Mouse (Mus musculus) ovary, adult 10 weeks (tissue): ENCODE measurements around the gene Atn1. TPM values are rescaled to one million over a fixed set of nuclear protein-coding genes. Genes with fewer than 3 reads are reported as not detected.

Experiments used
- polyA plus RNA-seq: library from polyadenylated mRNA; stranded (reverse); fragments of 350-450 nt; fragmentation: Illumina TruSeq; extraction: RNeasy Lipid Tissue Mini Kit (QIAGEN cat#74804); gene quantifications from one replicate; pipeline ENCODE4 v1.2.3, GENCODE M21; 2014

Gene Atn1
- polyA plus RNA-seq, result 0.66 TPM

DNA sequence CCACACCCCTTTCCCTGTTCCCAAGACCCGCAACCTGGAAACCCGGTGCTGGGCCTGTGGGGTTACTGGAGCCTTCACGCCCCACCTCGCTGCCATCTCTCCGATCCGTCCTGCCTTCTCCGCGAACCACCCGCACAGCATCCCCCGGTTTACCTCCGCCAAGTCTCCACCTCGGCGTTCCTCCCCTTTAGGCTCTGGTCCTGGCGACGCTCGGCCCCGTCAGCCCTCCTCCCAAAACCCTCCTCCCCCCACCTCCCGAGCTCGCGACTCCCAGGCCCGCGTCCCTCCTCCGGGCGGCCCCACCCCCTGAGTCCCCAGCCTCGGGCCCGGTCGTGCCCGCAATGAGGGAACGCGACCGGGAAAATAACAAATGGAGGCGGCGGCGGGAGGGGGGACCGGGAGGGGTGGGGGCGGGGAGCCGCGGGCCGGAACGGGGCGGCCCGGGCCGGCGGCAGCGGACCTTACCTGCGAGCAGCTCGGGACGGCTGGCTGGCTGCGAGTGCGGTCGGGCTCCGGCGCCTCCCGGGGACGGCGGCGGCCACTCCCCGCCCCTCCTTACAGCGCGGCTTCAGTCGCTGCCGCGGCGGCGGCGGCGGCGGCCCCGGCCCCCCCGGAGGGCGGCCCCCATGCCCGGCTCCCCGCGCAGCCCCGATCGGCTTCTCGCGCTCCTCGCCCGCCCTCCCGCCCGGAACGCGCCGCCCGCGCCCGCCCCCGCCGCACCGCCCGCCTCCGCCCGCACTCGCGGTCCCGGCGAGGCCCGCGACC is at the start of gene Atn1, which contains the start of gene Gm45234:
TSS of gene Atn1 (minus strand) at position 694 of the 765 bp plus-strand sequence.
TSS of gene Gm45234 (minus strand) at position 191 of the 765 bp plus-strand sequence.

DNA sequence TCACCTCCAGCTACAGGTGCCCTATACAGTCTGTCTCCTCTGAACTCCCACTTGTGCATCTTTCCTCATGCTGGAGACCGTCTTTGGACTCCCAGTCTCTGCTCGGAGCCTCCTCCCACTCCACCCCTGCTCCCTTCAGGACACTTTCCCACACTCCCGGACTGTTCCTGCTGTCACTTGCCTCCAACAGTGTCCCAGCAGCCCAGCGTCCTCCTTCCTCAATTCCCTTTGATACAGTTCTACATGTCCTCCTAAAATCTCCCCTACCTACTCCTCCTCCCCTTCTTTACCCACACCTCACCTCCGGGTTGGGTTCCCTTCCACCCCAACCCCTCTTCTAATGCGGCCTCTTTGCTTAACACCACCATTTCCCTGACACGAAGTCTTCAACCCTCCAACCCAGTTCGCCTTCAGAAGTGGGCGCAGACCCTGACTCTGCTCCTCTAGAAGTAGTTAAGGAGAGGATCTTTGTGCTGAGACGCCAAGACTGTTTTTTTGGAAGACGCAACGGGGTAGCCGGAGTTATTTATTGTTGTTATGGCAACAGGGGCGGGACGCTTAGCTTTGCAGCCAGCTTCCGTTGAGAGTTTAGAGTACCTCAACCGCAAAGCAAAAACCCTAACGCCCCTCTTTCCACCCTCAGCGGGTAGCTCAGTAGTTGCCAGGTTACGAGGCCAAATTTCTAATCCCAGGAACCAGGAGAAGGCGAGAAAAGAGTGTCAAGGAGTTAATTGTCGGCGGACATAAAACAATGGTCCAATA is 23.1 kb upstream of the Atn1 start, which contains the start of gene Lrrc23:
TSS of gene Lrrc23 (minus strand) at position 506 of the 762 bp plus-strand sequence.

DNA sequence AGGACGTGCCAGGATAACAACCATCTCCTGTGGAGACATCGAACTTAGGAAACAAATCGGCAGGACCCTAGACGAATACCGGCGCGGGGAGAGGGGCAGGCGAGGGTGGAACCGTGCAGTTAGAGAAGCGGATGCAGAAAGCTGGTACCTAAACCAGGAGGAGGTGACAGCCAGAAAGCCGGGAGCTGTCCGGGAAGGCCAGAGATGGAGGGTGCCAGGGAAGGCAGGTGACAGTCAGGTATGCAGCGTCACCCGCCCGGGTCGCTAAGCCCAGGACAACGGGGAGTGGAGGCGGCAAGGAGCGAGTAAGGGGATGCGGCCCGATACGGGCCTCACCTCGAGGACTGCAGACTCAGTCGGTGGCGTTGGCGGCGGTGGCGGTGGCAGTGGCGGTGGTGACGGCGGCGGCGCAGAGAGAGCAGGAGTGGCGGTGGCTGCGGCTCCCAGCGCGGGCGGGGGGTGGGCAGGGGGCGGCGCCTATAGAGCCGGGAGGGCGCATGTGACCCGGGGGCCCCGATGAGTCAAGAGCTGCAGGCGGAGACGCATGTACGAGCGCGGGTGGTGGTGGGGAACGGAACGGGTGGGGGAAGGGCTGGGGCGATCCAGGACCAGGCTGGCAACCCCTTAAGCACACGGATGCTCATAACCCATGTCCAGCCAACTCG is 12.9 kb upstream of the Atn1 start, which contains the start of gene Eno2:
TSS of gene Eno2 (minus strand) at position 573 of the 665 bp plus-strand sequence.

DNA sequence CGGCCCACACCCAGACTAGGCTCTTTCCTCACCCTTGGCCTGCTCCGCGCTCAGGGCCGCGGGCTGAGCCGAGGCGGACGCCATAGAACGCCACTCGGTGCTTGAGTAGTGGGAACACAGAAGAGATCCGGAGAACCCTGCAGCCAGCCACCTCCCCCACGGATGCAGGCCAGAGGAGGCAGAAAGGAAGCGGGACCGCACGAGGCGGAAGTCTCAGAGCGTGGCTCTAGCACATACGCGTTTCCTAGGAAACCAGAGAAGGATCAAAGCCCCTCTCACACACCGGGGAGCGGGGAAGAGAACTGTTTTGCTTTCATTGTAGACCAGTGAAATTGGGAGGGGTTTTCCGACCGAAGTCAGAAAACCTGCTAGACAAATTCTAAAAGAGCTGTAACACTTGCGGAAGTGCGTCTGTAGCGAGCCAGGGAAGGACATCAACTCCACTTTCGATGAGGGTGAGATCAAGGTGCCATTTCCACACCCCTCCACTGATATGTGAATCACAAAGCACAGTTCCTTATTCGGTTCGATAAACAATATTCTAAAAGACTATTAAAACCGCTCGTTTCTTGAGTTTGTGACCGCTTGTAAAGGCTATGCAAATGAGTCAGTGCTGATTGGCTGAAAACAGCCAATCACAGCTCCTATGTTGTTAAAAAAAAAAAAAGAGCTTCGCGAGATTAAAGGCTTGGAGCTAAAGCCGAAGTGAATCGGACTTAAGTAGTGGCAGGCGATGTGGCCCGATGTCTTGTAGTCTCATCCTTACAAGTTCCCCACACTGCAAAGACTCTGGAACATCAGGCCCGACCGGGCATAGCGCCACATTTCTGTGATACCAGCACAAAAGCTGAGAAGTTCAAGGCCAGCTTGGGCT is 15.2 kb downstream of the Atn1 start, which contains the start of gene Grcc10:
TSS of gene Grcc10 (minus strand) at position 487 of the 874 bp plus-strand sequence.

DNA sequence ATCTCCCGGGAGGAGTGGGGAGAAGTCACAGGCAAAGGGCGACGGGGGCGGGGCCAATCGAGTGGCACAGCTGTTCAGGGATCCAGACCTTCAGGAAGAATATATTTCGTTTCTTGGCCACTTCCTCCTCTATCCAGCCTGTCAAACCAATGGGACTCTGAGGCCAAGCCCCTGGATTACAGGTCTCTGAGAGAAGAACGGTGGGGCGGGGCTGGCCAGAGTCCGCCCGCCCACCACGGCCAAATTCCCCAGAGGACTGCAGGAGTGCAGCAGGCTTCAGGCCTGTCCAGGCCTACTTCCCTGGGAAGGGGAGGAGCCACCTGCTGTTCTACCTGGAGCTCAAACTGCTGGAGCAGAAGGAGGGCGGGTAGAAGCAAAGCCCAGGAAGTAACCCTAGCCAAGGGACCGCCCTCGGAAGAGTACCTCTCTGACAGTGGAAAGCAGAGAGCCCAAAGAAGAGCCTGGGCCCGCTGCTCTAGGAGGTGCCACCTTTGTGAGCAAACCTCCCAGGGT is 17.8 kb downstream of the Atn1 start, which contains the start of gene Ptpn6:
TSS of gene Ptpn6 (minus strand) at position 204 of the 513 bp plus-strand sequence.

DNA sequence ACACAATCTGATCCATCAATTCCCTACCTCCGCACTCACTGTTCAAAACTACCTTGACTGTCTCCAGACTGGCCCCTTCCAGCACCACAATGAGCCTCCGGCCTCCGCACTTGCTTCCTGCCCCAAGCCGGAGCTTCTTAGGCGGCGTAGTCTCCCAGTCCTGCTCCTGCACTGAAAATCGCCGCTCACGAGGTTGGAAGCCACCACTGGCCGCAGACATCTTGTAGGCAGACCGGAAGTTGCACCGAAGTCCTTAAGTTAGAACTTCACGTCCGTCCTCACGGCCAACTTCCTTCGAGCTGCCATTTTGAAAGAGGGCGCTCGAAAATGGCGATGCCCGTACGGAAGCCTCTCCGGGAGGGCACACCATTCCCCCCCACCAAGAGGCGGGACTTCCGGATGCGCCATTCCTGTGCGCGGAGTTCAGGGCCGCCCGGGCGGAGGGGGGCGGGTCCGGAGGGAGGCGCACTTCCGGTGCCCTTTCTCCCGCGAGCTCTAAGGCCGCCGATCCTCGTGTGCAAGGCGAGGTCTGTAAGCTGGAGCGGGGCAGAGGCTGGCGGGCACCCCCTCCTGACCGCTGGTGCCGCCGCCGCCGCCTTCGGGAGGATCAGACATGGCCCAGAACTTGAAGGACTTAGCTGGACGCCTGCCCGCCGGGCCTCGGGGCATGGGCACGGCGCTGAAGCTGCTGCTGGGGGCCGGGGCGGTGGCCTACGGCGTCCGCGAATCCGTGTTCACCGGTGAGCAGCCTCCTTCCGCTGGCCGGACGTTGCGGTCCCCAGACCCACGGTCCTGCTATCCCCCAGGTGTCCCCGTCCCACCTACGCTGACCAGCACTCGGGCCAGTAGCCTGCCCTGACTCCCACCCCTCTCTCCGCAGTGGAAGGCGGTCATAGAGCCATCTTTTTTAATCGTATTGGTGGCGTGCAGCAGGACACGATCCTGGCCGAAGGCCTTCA is 44.2 kb downstream of the Atn1 start, which contains the start of the genes Emg1 and Phb2:
TSS of gene Emg1 (minus strand) at position 355 of the 959 bp plus-strand sequence.
TSS of gene Phb2 (plus strand) at position 513 of the 959 bp plus-strand sequence.

Other genes with a start within 250 kb of the Atn1 start
- 29.5 TPM for gene C1ra, start 244.1 kb downstream of the Atn1 start, polyA plus RNA-seq
- 221 TPM for gene C1s1, start 214.2 kb downstream of the Atn1 start, polyA plus RNA-seq
- gene C1rb, start 186.2 kb downstream of the Atn1 start, polyA plus RNA-seq, result not detected
- 0.40 TPM for gene C1s2, start 120.4 kb downstream of the Atn1 start, polyA plus RNA-seq
- gene Lpcat3, start 93.5 kb downstream of the Atn1 start, polyA plus RNA-seq, result 40.5 TPM
- gene Emg1, start 44.3 kb downstream of the Atn1 start, polyA plus RNA-seq, result 13.2 TPM
- 26.3 TPM for gene Phb2, start 44.2 kb downstream of the Atn1 start, polyA plus RNA-seq
- 4.1 TPM for gene Ptpn6, start 17.8 kb downstream of the Atn1 start, polyA plus RNA-seq
- gene Grcc10, start 15.2 kb downstream of the Atn1 start, polyA plus RNA-seq, result 2.1 TPM
- not detected for gene Gm45234, start 503 bp downstream of the Atn1 start, polyA plus RNA-seq
- gene Eno2, start 13.1 kb upstream of the Atn1 start, polyA plus RNA-seq, result 0.48 TPM
- gene Lrrc23, start 23.2 kb upstream of the Atn1 start, polyA plus RNA-seq, result 3.8 TPM
- not detected for gene Spsb2, start 52.1 kb upstream of the Atn1 start, polyA plus RNA-seq
- gene Tpi1, start 57.8 kb upstream of the Atn1 start, polyA plus RNA-seq, result 12.8 TPM
- 23.2 TPM for gene Usp5, start 73.0 kb upstream of the Atn1 start, polyA plus RNA-seq
- 4.3 TPM for gene Cdca3, start 73.0 kb upstream of the Atn1 start, polyA plus RNA-seq
- not detected for gene Gnb3, start 83.8 kb upstream of the Atn1 start, polyA plus RNA-seq
- 1.7 TPM for gene P3h3, start 101.2 kb upstream of the Atn1 start, polyA plus RNA-seq
- gene Gpr162, start 107.5 kb upstream of the Atn1 start, polyA plus RNA-seq, result not detected
- gene Cd4, start 131.7 kb upstream of the Atn1 start, polyA plus RNA-seq, result 1.4 TPM
- 0.23 TPM for gene Lag3, start 155.2 kb upstream of the Atn1 start, polyA plus RNA-seq
- gene Ptms, start 163.6 kb upstream of the Atn1 start, polyA plus RNA-seq, result 293 TPM
- 8.4 TPM for gene Mlf2, start 174.9 kb upstream of the Atn1 start, polyA plus RNA-seq
- 18.8 TPM for gene Cops7a, start 209.0 kb upstream of the Atn1 start, polyA plus RNA-seq
- gene Pianp, start 240.2 kb upstream of the Atn1 start, polyA plus RNA-seq, result 0.23 TPM